Mouse (Mus musculus): ENCODE measurements around the gene Usp24. TPM values are rescaled to one million over a fixed set of nuclear protein-coding genes. Genes with fewer than 3 reads are reported as not detected.

Usp24 gene
- polyA plus RNA-seq (2012; ENCODE audit: low replicate concordance) = 12.9 and 18.7 TPM in 2 replicates

GRCm38 (mm10) chr4:106315921-106316350 lies at the start of gene Usp24:
Gene Usp24 (plus strand): TSS chr4:106316213.

Other genes starting within 250 kb of the Usp24 start
- gene Pcsk9, start 148.1 kb downstream of the Usp24 start, polyA plus RNA-seq (2012; ENCODE audit: low replicate concordance) = 0.06 TPM in 1 of 2 replicates, not detected in the other
- not detected in 2 replicates for gene Bsnd, start 176.1 kb downstream of the Usp24 start, polyA plus RNA-seq (2012; ENCODE audit: low replicate concordance)
- 13.8 and 14.6 TPM in 2 replicates for gene Dhcr24, start 244.8 kb downstream of the Usp24 start, polyA plus RNA-seq (2012; ENCODE audit: low replicate concordance)